Mouse (Mus musculus): Measurements from ENCODE around the gene Cd40lg. TPM values are rescaled to one million over a fixed set of nuclear protein-coding genes. Genes with fewer than 3 reads are reported as not detected.

Cd40lg gene
- polyA plus RNA-seq, 1 experiment from 2014 or later: not detected

GRCm38 (mm10) chrX:57263515-57263914, 51.6 kb downstream of the Cd40lg start:
- H3K27me3 ChIP-seq: peaks cover 31% of the 10 kb centered on the region
- ChIA-PET CTCF (no interaction called here), POLR2A (interaction anchor here (0.6 kb wide), 1 partner anchor 244 kb away, joined by 3 read pairs; no protein-coding TSS in a partner anchor)
- DNase-seq (ENCODE audit: low read depth, low spot score): no peak
- ATAC-seq: no peak
- no peak for TF ChIP-seq CTCF (IDR thresholded peaks at IDR 0.05)
- in situ Hi-C loops (cut with MboI; ENCODE audit: low pct_unique_long_range_greater_than_20kb): no loop called here

Other genes with a start within 250 kb of the Cd40lg start
- gene Brs3, start 169.1 kb upstream of the Cd40lg start, polyA plus RNA-seq (2021): not detected
- 44.3 TPM for gene Htatsf1, start 158.6 kb upstream of the Cd40lg start, polyA plus RNA-seq (2021)
- not detected for gene Vgll1, start 124.0 kb upstream of the Cd40lg start, polyA plus RNA-seq (2021)
- gene Arhgef6, start 126.6 kb downstream of the Cd40lg start, polyA plus RNA-seq (2021): 0.18 TPM
- gene Rbmx, start 180.9 kb downstream of the Cd40lg start, polyA plus RNA-seq (2021): 31.9 TPM
- not detected for gene Gm364, start 197.0 kb downstream of the Cd40lg start, polyA plus RNA-seq (2021)

Data from Patski (cell line).